Mouse (Mus musculus) CD4-positive, CD25-positive, alpha-beta regulatory T cell, adult 4 months (primary cell): ENCODE data around the gene Ces5a. TPM values are rescaled to one million over a fixed set of nuclear protein-coding genes. Genes with fewer than 3 reads are reported as not detected.
"Not testable (repeated sequence)": the region's sequence is repeated elsewhere in the genome, so short reads cannot be mapped to it uniquely, and the experiment has no call there.

Source experiments
- ATAC-seq: one replicate; pipeline ENCODE4 v1.8.0; 2017
- polyA plus RNA-seq, 2 experiments: library from polyadenylated mRNA; unstranded; fragments of 100-300 nt; shearing (Covaris generic); gene quantifications; one replicate each; pipeline ENCODE4 v1.2.1; 2017

Ces5a gene
- not detected for polyA plus RNA-seq

DNA sequence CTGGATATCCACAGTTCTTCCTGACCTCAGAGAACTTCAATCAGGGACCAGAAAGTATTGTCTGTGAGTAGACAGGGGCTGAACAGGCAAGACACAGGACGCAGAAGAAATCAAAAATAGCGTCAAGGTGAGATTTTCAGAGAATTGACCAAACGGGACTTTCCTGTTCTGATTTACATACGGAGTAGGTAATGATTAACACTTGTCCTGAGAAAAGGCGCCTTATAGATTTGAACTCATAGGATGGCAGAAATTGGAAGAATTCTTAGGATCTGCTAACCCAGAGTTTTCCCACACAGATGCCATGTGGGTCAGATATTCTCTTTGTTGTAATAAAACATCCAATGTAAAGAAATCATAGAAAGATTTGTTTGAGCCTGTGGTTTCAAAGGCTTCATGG is at the start of gene Ces5a:
Gene Ces5a, minus strand, starts transcription at position 101 of the 400 bp plus-strand sequence.
- no peak for ATAC-seq

DNA sequence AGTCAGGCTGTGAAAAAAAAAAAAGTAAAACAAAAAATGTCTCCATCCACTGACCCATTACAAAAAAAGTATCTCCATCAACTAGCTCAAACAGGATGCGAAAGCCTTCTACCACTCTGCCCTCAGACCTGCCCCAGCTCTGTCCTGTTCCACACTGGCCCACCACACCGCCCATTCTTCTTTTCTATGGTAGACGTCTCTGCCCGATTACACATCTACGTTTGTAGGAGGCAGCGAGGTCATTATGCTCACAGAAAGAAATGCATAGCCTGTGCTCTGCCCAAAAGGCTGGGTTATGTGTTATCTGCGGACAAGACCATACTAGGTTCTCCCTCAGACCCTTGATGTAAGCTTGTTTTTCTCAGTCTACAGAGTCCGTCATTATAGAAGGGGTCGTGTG is 37.2 kb upstream of the Ces5a start:
- ATAC-seq = no peak

DNA sequence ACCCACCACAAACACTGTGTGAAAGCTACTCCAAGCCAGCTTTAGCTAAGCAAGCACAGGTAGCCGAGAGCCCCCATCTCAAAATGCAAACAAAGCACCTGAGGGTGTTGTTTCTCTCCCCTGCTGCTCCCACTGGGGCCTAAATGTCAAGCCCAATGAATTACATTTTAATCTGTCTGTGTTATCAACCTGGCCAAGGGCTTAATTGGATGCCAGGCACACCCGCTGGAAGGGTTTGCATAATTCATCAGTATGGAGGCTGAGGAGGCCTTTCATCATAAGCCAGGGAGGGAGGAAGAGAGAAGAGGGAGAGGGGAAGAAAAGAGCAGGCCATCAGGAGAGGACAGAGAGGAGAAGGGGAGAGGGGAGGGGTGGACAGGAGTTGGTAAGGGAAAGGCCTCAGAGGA is 36.5 kb upstream of the Ces5a start:
- no peak for ATAC-seq

DNA sequence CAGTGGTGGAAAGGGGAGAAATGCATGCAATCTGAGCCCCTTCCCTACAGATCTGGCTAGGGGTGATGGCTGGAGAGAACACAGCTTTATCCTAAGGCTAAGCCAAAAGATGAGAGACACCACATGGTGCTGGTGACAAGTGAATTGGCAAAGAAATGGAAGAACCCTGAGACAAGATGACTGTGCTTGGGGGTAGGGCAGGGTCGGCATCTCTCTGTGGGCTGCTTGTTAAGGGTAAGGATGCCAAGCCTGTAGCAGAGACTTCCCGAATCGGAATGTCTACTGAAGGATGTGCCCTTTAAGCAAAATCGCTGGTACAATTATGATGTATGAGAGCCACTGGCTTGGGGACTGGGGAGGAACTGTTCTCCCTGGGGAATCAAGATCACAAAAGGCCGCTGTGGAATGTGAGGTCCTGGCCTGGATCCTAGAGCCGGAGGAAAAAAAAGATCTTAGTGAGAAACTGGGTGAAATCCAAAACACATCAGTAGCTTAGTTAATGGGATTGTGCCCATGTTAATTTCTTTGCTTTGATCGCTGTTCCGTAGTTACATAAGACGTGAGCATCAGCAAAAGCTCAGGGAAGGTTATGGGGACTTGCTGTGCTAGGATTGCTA is 35.8 kb upstream of the Ces5a start:
- no peak for ATAC-seq

GRCm38 (mm10) chr8:93570186-93570530 is 34.5 kb upstream of the Ces5a start:
- ATAC-seq = no peak

DNA sequence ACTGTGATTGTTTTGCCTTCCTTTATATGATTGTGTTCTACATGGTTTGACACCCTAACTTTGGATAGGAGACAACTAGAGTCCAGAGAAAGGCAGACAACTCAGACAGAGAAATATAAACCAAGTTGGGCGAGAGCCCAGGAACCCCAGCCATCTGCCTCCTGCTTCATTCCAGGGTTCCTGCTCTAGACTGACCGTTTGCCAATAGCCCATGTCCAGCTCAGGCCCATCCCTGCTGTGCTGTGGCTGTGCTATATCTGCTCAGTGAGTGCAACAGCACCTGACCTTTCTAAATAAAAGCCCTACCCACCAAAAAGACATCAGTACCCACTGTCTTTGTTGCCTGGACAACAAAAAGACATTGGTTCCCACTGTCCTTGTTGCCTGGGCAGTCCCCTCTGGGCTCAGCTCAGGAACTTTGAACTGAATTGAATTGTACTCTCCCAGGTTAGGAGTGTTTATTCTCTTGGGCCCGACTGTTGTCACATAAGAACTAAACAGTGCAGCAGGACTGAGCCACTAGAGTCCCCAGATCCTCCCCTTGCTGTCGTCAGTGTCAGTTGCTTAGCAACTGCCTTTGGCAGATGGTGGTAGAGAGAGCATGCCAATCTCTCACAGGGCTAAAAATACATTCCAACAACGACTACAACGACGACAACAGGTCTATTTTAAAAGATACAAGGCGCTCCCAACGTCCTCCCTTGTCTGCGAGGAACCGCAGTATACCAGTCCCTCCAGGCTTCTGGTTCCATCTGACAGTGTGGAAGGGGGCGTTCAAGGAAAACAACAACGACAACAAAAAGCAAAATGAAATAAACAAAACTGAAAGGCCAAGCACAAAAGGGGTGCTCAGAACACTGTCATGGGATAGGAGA is 33.9 kb upstream of the Ces5a start:
- no peak for ATAC-seq

DNA sequence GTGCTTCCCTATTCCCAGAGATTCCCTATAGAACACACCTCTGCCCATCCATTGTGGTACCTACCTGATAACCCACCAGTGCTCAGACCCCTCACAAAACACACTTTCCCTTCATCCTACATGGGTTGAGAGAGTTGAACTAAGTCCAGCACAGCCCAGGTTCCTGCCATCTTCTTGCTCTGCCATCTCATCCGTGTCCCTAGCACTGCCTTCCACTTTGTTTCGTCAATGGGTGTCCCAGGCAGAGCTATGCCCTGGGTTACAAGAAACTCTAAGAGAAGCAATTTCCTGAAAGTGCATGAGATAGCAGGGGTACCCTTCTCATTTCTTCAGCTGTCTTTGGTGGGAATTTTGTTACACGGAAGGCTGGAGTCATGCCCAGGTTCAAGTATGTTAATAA is 33.0 kb upstream of the Ces5a start:
- ATAC-seq = no peak

DNA sequence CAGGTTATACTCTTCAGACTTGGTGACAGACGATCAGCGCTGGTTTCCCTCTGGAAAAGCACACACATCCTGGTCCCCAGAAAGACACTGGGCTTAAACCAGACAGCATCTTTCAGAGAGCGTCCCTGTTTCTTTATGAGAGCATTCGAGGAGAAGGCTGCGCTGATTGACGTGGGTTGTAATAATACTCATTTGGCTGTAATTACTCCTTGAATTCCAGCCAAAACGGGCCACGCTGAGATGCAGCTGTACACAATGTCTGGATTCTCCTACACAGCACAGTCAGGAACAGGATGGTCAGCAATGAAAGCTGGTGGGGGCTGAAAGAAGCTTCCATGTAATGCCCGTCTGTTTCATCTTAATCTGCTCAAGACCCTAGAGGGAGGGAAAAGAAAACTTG is 31.5 kb upstream of the Ces5a start:
- no peak for ATAC-seq

GRCm38 (mm10) chr8:93564634-93565033 is 29.0 kb upstream of the Ces5a start:
- no peak for ATAC-seq

- ATAC-seq = no peak
Observed at GRCm38 (mm10) chr8:93563551-93563950, 27.9 kb upstream of the Ces5a start.

- no peak for ATAC-seq
Observed at GRCm38 (mm10) chr8:93562557-93563210, 27.1 kb upstream of the Ces5a start.

DNA sequence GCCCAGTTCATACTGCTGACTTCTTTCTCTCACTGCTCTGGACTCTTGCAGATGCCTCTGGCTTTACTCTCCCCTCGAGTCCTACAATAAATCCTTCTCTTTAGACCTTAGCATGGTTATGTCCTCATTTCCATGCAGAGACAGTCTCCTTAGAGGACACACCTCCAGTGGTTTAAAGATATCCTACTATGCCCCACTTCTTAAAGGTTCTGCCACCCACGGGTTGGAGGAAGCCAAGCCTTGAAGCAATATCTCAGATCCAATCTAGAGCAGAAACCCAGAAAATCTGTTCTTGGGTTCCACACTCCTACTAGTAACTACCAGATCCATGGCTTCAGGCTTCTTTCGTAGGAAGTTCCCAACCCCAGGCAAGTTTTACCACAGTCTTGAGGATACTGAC is 25.6 kb upstream of the Ces5a start:
- no peak for ATAC-seq

DNA sequence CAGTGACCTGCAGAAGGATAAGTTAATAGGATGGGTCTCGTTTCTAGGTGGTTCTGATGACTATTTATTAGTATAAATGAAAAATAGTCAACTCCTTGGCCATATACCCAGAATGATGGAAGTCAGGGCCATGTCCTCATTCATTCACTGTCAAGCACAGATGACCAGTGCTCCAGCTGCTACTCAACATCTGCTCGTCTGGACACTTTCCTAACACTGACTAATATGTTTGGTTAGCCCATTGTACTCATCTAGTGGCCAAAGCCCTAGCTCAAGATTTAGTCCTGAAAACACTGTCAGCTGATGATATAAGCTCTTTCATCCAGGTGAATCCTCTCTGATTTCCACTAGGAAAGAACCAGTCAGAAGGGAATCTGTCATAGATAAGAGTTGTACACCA is 24.1 kb upstream of the Ces5a start:
- no peak for ATAC-seq

- no peak for ATAC-seq
Observed at GRCm38 (mm10) chr8:93502634-93503033, 33.0 kb downstream of the Ces5a start.

DNA sequence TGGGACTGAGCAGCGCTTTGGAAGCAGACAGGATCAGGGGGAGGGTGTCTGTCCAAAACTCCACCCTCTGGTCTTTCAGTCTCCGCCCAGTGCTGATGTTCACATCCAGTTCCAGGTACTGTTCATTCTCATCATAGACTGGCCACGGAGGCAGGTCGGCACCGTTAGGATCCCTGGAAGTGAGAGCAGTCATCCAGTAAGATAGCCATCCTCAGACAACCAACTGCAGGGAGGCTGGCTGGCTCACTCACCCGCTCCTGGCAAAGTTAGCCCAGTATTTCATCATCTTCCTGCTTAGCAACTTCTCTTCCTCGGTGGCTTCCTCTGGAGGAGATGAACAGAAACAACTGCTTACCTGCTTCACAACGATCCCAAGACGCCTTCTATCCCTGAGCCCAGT is 36.2 kb downstream of the Ces5a start:
- ATAC-seq = no peak

- ATAC-seq = no peak
Observed at GRCm38 (mm10) chr8:93495330-93495729, 40.3 kb downstream of the Ces5a start.

- no peak for ATAC-seq
Observed at GRCm38 (mm10) chr8:93488743-93489142, 46.9 kb downstream of the Ces5a start.

DNA sequence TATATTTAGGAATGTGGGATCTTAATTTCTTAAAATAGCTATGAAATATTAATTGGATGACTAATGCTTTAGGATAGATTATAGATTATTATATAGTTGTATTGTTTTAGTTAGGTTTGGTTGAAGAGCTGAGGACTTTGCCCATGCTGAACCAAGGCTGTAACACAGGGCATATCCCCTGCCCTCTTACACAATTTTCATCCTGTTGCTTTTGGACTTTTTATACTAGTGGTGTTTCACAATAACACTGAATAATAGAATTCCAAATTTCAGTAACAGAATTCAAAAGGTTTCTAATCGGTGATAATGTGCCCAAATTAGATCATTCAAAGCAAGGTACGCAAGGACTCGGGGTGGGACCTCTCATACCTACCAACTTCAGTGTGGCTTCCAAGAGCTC is 57.4 kb downstream of the Ces5a start:
- ATAC-seq = no peak

GRCm38 (mm10) chr8:93469733-93470132 is 65.9 kb downstream of the Ces5a start:
- not testable (repeated sequence) for ATAC-seq

GRCm38 (mm10) chr8:93454258-93454877 is 81.3 kb downstream of the Ces5a start:
- ATAC-seq = no peak
